Mouse (Mus musculus): ENCODE results near the gene Cpm. TPM values are rescaled to one million over a fixed set of nuclear protein-coding genes. Genes with fewer than 3 reads are reported as not detected.

Gene Cpm
- polyA plus RNA-seq, 1 experiment from 2014 or later: 38.3 TPM

Other genes starting within 250 kb of the Cpm start
- gene Cpsf6, start 249.5 kb upstream of the Cpm start, polyA plus RNA-seq (2014; fragmentation: Nextera tagmentation; extraction: Ambion mirVana): 225 and 251 TPM in 2 replicates
- gene Mdm2, start 81.3 kb downstream of the Cpm start, polyA plus RNA-seq (2014; fragmentation: Nextera tagmentation; extraction: Ambion mirVana): 63.1 and 66.3 TPM in 2 replicates
- 19.8 and 20.3 TPM in 2 replicates for gene Slc35e3, start 116.9 kb downstream of the Cpm start, polyA plus RNA-seq (2014; fragmentation: Nextera tagmentation; extraction: Ambion mirVana)
- gene Nup107, start 163.2 kb downstream of the Cpm start, polyA plus RNA-seq (2014; fragmentation: Nextera tagmentation; extraction: Ambion mirVana): 106 TPM in 2 replicates
- gene Rap1b, start 216.5 kb downstream of the Cpm start, polyA plus RNA-seq (2014; fragmentation: Nextera tagmentation; extraction: Ambion mirVana): 152 and 167 TPM in 2 replicates

Data from limb, embryonic 11.5 days (tissue).